ENCODE assay signal across 7 mouse cellular contexts in the genomic region with DNA sequence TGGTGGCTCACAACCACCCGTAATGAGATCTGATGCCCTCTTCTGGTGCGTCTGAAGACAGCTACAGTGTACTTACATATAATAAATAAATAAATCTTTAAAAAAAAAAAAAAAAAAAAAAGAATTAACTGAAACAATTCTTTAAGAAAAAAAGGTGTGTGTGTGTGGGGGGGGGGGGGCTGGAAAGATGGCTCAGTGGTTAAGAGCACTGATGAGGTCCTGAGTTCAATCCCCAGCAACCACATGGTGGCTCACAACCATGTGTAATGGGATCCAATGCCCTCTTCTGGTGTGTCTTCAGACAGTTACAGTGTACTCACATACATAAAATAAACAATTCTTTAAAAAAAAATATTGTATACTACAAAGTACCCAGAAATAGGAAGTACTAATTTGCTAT. TPM values are rescaled to one million over a fixed set of nuclear protein-coding genes. Genes with fewer than 3 reads are reported as not detected.
DNase-seq lines count a peak whose midpoint lies in the region; ATAC-seq and TF ChIP-seq lines count a peak whose summit lies in the region.
"Not testable (repeated sequence)": the region's sequence is repeated elsewhere in the genome, so short reads cannot be mapped to it uniquely, and the experiment has no call there.

No protein-coding gene starts in this region.

- not testable (repeated sequence) for DNase-seq in G1E (ENCODE audit: low spot score); lung, embryonic 14.5 days; midbrain, postnatal 0 days (ENCODE audit: low spot score)

- H3K36me3 ChIP-seq in G1E (replicated peaks), result peaks cover 41% of the 10 kb centered on the region
- peaks cover 44% of the 10 kb centered on the region for H3K36me3 ChIP-seq in erythroblast, embryonic 14.5 days (ENCODE audit: control insufficient read depth)
- H3K36me3 ChIP-seq in heart, embryonic 14.5 days (ENCODE audit: control insufficient read depth, insufficient read depth, low read length), result peaks cover 25% of the 10 kb centered on the region
- peaks cover 29% of the 10 kb centered on the region for H3K36me3 ChIP-seq in kidney, embryonic 15.5 days
- H3K36me3 ChIP-seq in liver, embryonic 12.5 days, result peaks cover 42% of the 10 kb centered on the region
- H3K36me3 ChIP-seq in lung, embryonic 14.5 days (ENCODE audit: insufficient read depth), result peaks cover 23% of the 10 kb centered on the region
- H3K36me3 ChIP-seq in midbrain, postnatal 0 days (ENCODE audit: insufficient read depth, low read length), result peaks cover 18% of the 10 kb centered on the region

- WGBS in heart, embryonic 14.5 days, result no CpG with 5 or more reads among the region's 2 CpGs
- 80% methylated on average over 1 of the region's 2 CpGs for WGBS in kidney, embryonic 15.5 days
- 63% methylated on average over 1 of the region's 2 CpGs for WGBS in liver, embryonic 12.5 days (ENCODE audit: insufficient replicate concordance)
- WGBS in lung, embryonic 14.5 days, result no CpG with 5 or more reads among the region's 2 CpGs
- WGBS in midbrain, postnatal 0 days, result no CpG with 5 or more reads among the region's 2 CpGs

- not testable (repeated sequence) for H3K27ac ChIP-seq in heart, embryonic 14.5 days (replicated peaks in 1 of 2; ENCODE audit: control insufficient read depth in 1 of 2, insufficient read depth in 1 of 2, low read depth in 2 of 2, low read length in 2 of 2); kidney, embryonic 15.5 days; liver, embryonic 12.5 days; lung, embryonic 14.5 days (ENCODE audit: low read depth); midbrain, postnatal 0 days (ENCODE audit: low read depth, low read length)

- not testable (repeated sequence) for H3K27me3 ChIP-seq in G1E (ENCODE audit: insufficient read depth, low read length); erythroblast, embryonic 14.5 days (ENCODE audit: control insufficient read depth); heart, embryonic 14.5 days (ENCODE audit: control insufficient read depth, insufficient read depth, low read length); kidney, embryonic 15.5 days; liver, embryonic 12.5 days (replicated peaks); lung, embryonic 14.5 days (ENCODE audit: insufficient read depth, low read length); midbrain, postnatal 0 days (ENCODE audit: insufficient read depth, low read length)

- not testable (repeated sequence) for H3K9ac ChIP-seq in heart, embryonic 14.5 days (ENCODE audit: low read length); kidney, embryonic 15.5 days; liver, embryonic 12.5 days; lung, embryonic 14.5 days; midbrain, postnatal 0 days (replicated peaks; ENCODE audit: low read length, poor library complexity, severe bottlenecking)

- not testable (repeated sequence) for TF ChIP-seq CTCF in G1E (IDR thresholded peaks at IDR 0.05; ENCODE audit: low read depth, low read length); lung, embryonic 14.5 days (IDR thresholded peaks at IDR 0.05; ENCODE audit: low read depth)
- peak; percentile 6; the same call in 1 of the 2 replicates for TF ChIP-seq CTCF in midbrain, postnatal 0 days (IDR thresholded peaks at IDR 0.05)

- H3K9me3 ChIP-seq in G1E (replicated peaks); erythroblast, embryonic 14.5 days (ENCODE audit: control insufficient read depth, low read length); heart, embryonic 14.5 days (ENCODE audit: control insufficient read depth, low read length); kidney, embryonic 15.5 days (replicated peaks); liver, embryonic 12.5 days (replicated peaks); lung, embryonic 14.5 days (ENCODE audit: low read depth, low read length); midbrain, postnatal 0 days (ENCODE audit: low read length): not testable (repeated sequence)

- peak overlapping the region; percentile 92 for H3K4me2 ChIP-seq in heart, embryonic 14.5 days (ENCODE audit: low read length)
- H3K4me2 ChIP-seq in kidney, embryonic 15.5 days, result peak overlapping the region; percentile 97; the same call in 1 of the 2 replicates
- peak overlapping the region; percentile 99 for H3K4me2 ChIP-seq in liver, embryonic 12.5 days
- H3K4me2 ChIP-seq in lung, embryonic 14.5 days, result peak overlapping the region; percentile 100; the same call in 1 of the 2 replicates
- H3K4me2 ChIP-seq in midbrain, postnatal 0 days (ENCODE audit: low read depth, low read length, poor library complexity, severe bottlenecking), result not testable (repeated sequence)

- peak overlapping the region; percentile 83 for H3K4me3 ChIP-seq in G1E (ENCODE audit: low read depth, low read length)
- H3K4me3 ChIP-seq in erythroblast, embryonic 14.5 days (replicated peaks), result peak overlapping the region; percentile 85
- not testable (repeated sequence) for H3K4me3 ChIP-seq in heart, embryonic 14.5 days (ENCODE audit: control insufficient read depth in 1 of 2, insufficient read depth in 1 of 2, low read depth in 1 of 2, low read length in 2 of 2); kidney, embryonic 15.5 days (replicated peaks); midbrain, postnatal 0 days (ENCODE audit: low read depth, low read length)
- H3K4me3 ChIP-seq in liver, embryonic 12.5 days, result peak overlapping the region; percentile 35
- 0 out of 2 replicates have a peak overlapping the region, but pooled peaks have one; percentile 83 for H3K4me3 ChIP-seq in lung, embryonic 14.5 days (ENCODE audit: low read depth, low read length)

- H3K4me1 ChIP-seq in G1E (ENCODE audit: insufficient read depth, low read depth, low read length), result peaks cover 32% of the 10 kb centered on the region
- peaks cover 34% of the 10 kb centered on the region for H3K4me1 ChIP-seq in erythroblast, embryonic 14.5 days (ENCODE audit: control insufficient read depth)
- not testable (repeated sequence) for H3K4me1 ChIP-seq in heart, embryonic 14.5 days (ENCODE audit: control insufficient read depth in 2 of 2, insufficient read depth in 2 of 2, low read length in 2 of 2); lung, embryonic 14.5 days (ENCODE audit: insufficient read depth); midbrain, postnatal 0 days (ENCODE audit: insufficient read depth, low read length)
- H3K4me1 ChIP-seq in kidney, embryonic 15.5 days, result peaks cover 13% of the 10 kb centered on the region
- H3K4me1 ChIP-seq in liver, embryonic 12.5 days, result peaks cover 27% of the 10 kb centered on the region

- ATAC-seq in G1E (ENCODE audit: extremely low read depth, insufficient number of reproducible peaks, low FRiP score, poor library complexity, severe bottlenecking); heart, embryonic 14.5 days (ENCODE audit: insufficient number of reproducible peaks, insufficient read depth, low FRiP score, low read depth); kidney, embryonic 15.5 days (replicated peaks; ENCODE audit: low FRiP score); liver, embryonic 12.5 days; lung, embryonic 14.5 days (ENCODE audit: insufficient read depth); midbrain, postnatal 0 days (ENCODE audit: low FRiP score): not testable (repeated sequence)

RNA-seq across cellular contexts. Expression of a gene that starts 1.3 kb away (rescaled TPM):
- 193 and 200 TPM in 2 replicates for total RNA-seq in G1E (2014; fragmentation: Nextera tagmentation)
- total RNA-seq in G1E (2017), result 275 and 327 TPM in 2 replicates
- 631 and 715 TPM in 2 replicates for polyA plus RNA-seq in G1E (2012)
- 25.0 and 27.4 TPM in 2 replicates for polyA plus RNA-seq in erythroblast, embryonic 14.5 days (2012)
- 56.2 and 62.8 TPM in 2 replicates for polyA plus RNA-seq in heart, embryonic 14.5 days (2014; fragmentation: Nextera tagmentation; extraction: Ambion mirVana)
- 128 and 132 TPM in 2 replicates for polyA plus RNA-seq in kidney, embryonic 15.5 days (2015; fragmentation: Nextera tagmentation; extraction: Ambion mirVana)
- polyA plus RNA-seq in liver, embryonic 12.5 days (2016; fragmentation: Nextera tagmentation; extraction: Ambion mirVana), result 158 and 160 TPM in 2 replicates
- 113 and 129 TPM in 2 replicates for polyA plus RNA-seq in lung, embryonic 14.5 days (2014; fragmentation: Nextera tagmentation; extraction: Ambion mirVana)
- total RNA-seq in midbrain, postnatal 0 days (2014; rRNA removed), result 33.8 and 40.5 TPM in 2 replicates
- polyA plus RNA-seq in midbrain, postnatal 0 days (2015; fragmentation: Nextera tagmentation; extraction: Ambion mirVana), result 38.2 and 45.2 TPM in 2 replicates

RNA-seq across cellular contexts. Expression of a gene that starts 1.9 kb away (rescaled TPM):
- total RNA-seq in G1E (2014; fragmentation: Nextera tagmentation), result 573 and 598 TPM in 2 replicates
- 239 and 264 TPM in 2 replicates for total RNA-seq in G1E (2017)
- 42.3 and 43.9 TPM in 2 replicates for polyA plus RNA-seq in G1E (2012)
- polyA plus RNA-seq in erythroblast, embryonic 14.5 days (2012), result 3.8 and 4.7 TPM in 2 replicates
- polyA plus RNA-seq in heart, embryonic 14.5 days (2014; fragmentation: Nextera tagmentation; extraction: Ambion mirVana), result 102 and 108 TPM in 2 replicates
- polyA plus RNA-seq in kidney, embryonic 15.5 days (2015; fragmentation: Nextera tagmentation; extraction: Ambion mirVana), result 117 and 118 TPM in 2 replicates
- 60.5 and 65.0 TPM in 2 replicates for polyA plus RNA-seq in liver, embryonic 12.5 days (2016; fragmentation: Nextera tagmentation; extraction: Ambion mirVana)
- polyA plus RNA-seq in lung, embryonic 14.5 days (2014; fragmentation: Nextera tagmentation; extraction: Ambion mirVana), result 149 and 155 TPM in 2 replicates
- 256 and 257 TPM in 2 replicates for total RNA-seq in midbrain, postnatal 0 days (2014; rRNA removed)
- polyA plus RNA-seq in midbrain, postnatal 0 days (2015; fragmentation: Nextera tagmentation; extraction: Ambion mirVana), result 82.3 and 98.4 TPM in 2 replicates

RNA-seq across cellular contexts. Expression of a gene that starts 26.6 kb away (rescaled TPM):
- total RNA-seq in G1E (2014; fragmentation: Nextera tagmentation), result 7.4 and 8.0 TPM in 2 replicates
- total RNA-seq in G1E (2017), result 4.6 and 5.1 TPM in 2 replicates
- 0.40 and 0.76 TPM in 2 replicates for polyA plus RNA-seq in G1E (2012)
- 0.19 and 0.23 TPM in 2 replicates for polyA plus RNA-seq in erythroblast, embryonic 14.5 days (2012)
- polyA plus RNA-seq in heart, embryonic 14.5 days (2014; fragmentation: Nextera tagmentation; extraction: Ambion mirVana), result 5.8 and 6.5 TPM in 2 replicates
- 3.0 and 3.8 TPM in 2 replicates for polyA plus RNA-seq in kidney, embryonic 15.5 days (2015; fragmentation: Nextera tagmentation; extraction: Ambion mirVana)
- polyA plus RNA-seq in liver, embryonic 12.5 days (2016; fragmentation: Nextera tagmentation; extraction: Ambion mirVana), result 1.8 and 2.8 TPM in 2 replicates
- 2.5 and 2.7 TPM in 2 replicates for polyA plus RNA-seq in lung, embryonic 14.5 days (2014; fragmentation: Nextera tagmentation; extraction: Ambion mirVana)
- total RNA-seq in midbrain, postnatal 0 days (2014; rRNA removed), result 3.9 and 6.1 TPM in 2 replicates
- 2.6 and 4.3 TPM in 2 replicates for polyA plus RNA-seq in midbrain, postnatal 0 days (2015; fragmentation: Nextera tagmentation; extraction: Ambion mirVana)

RNA-seq across cellular contexts. Expression of a gene that starts 43.1 kb away (rescaled TPM):
- 42.7 and 80.4 TPM in 2 replicates for total RNA-seq in G1E (2014; fragmentation: Nextera tagmentation)
- 37.6 and 38.1 TPM in 2 replicates for total RNA-seq in G1E (2017)
- polyA plus RNA-seq in G1E (2012), result 18.9 and 20.3 TPM in 2 replicates
- polyA plus RNA-seq in erythroblast, embryonic 14.5 days (2012), result 6.7 and 6.9 TPM in 2 replicates
- polyA plus RNA-seq in heart, embryonic 14.5 days (2014; fragmentation: Nextera tagmentation; extraction: Ambion mirVana), result 12.3 and 15.2 TPM in 2 replicates
- 21.0 and 21.8 TPM in 2 replicates for polyA plus RNA-seq in kidney, embryonic 15.5 days (2015; fragmentation: Nextera tagmentation; extraction: Ambion mirVana)
- 48.4 and 54.9 TPM in 2 replicates for polyA plus RNA-seq in liver, embryonic 12.5 days (2016; fragmentation: Nextera tagmentation; extraction: Ambion mirVana)
- 34.4 and 35.9 TPM in 2 replicates for polyA plus RNA-seq in lung, embryonic 14.5 days (2014; fragmentation: Nextera tagmentation; extraction: Ambion mirVana)
- 18.3 and 28.8 TPM in 2 replicates for total RNA-seq in midbrain, postnatal 0 days (2014; rRNA removed)
- polyA plus RNA-seq in midbrain, postnatal 0 days (2015; fragmentation: Nextera tagmentation; extraction: Ambion mirVana), result 14.0 and 15.5 TPM in 2 replicates

RNA-seq across cellular contexts. Expression of a gene that starts 47.8 kb away (rescaled TPM):
- total RNA-seq in G1E (2014; fragmentation: Nextera tagmentation), result 18.8 and 25.1 TPM in 2 replicates
- total RNA-seq in G1E (2017), result 17.9 and 19.7 TPM in 2 replicates
- 1.4 and 1.8 TPM in 2 replicates for polyA plus RNA-seq in G1E (2012)
- 0.02 TPM in 1 of 2 replicates, not detected in the other for polyA plus RNA-seq in erythroblast, embryonic 14.5 days (2012)
- polyA plus RNA-seq in heart, embryonic 14.5 days (2014; fragmentation: Nextera tagmentation; extraction: Ambion mirVana), result 60.5 and 67.5 TPM in 2 replicates
- polyA plus RNA-seq in kidney, embryonic 15.5 days (2015; fragmentation: Nextera tagmentation; extraction: Ambion mirVana), result 35.6 and 35.8 TPM in 2 replicates
- 6.7 and 6.8 TPM in 2 replicates for polyA plus RNA-seq in liver, embryonic 12.5 days (2016; fragmentation: Nextera tagmentation; extraction: Ambion mirVana)
- polyA plus RNA-seq in lung, embryonic 14.5 days (2014; fragmentation: Nextera tagmentation; extraction: Ambion mirVana), result 33.1 and 37.2 TPM in 2 replicates
- total RNA-seq in midbrain, postnatal 0 days (2014; rRNA removed), result 78.2 and 83.9 TPM in 2 replicates
- 103 and 107 TPM in 2 replicates for polyA plus RNA-seq in midbrain, postnatal 0 days (2015; fragmentation: Nextera tagmentation; extraction: Ambion mirVana)
